Mouse (Mus musculus) erythroid progenitor cell, adult 5-6 weeks (primary cell): Measurements from ENCODE around the gene Sec24b. TPM values are rescaled to one million over a fixed set of nuclear protein-coding genes. Genes with fewer than 3 reads are reported as not detected.

ENCODE experiments used
- ATAC-seq: replicated peaks from 2 replicates; pipeline ENCODE4 v1.8.0; 2016; ENCODE audit warnings: moderate number of reproducible peaks, mild to moderate bottlenecking, moderate TSS enrichment, inconsistent platforms; ENCODE audit not compliant: poor library complexity, low FRiP score, severe bottlenecking
- total RNA-seq, 2 experiments: library from RNA; stranded (forward) in 1 of 2; stranded (reverse) in 1 of 2; fragments of 150-400 nt in 1 of 2; fragments of 186-747, 209-891 nt in 1 of 2; gene quantifications; 2 replicates each; pipeline versions ENCODE4 v1.2.3 to v1.2.4; 2015 to 2017; ENCODE audit warnings: low replicate concordance in 2 of 2

The Sec24b gene
- total RNA-seq (2015; ENCODE audit: low replicate concordance) (7.6 and 18.0 TPM in 2 replicates), total RNA-seq (2017; ENCODE audit: low replicate concordance) (8.3 and 39.4 TPM in 2 replicates)

GRCm38 (mm10) chr3:130061281-130061680 is at the start of gene Sec24b:
TSS of gene Sec24b (minus strand) at chr3:130061553.
- ATAC-seq = no peak

GRCm38 (mm10) chr3:130104471-130104870 is 43.1 kb upstream of the Sec24b start:
- ATAC-seq = no peak

- ATAC-seq = no peak
Measured at GRCm38 (mm10) chr3:130103486-130103885, 42.1 kb upstream of the Sec24b start.

GRCm38 (mm10) chr3:130095160-130095781 is 33.9 kb upstream of the Sec24b start:
- no peak for ATAC-seq

GRCm38 (mm10) chr3:130094125-130094704 is 32.9 kb upstream of the Sec24b start:
- ATAC-seq = no peak

GRCm38 (mm10) chr3:130090460-130090859 is 29.1 kb upstream of the Sec24b start:
- no peak for ATAC-seq

- no peak for ATAC-seq
Measured at GRCm38 (mm10) chr3:130088654-130089053, 27.3 kb upstream of the Sec24b start.

- ATAC-seq = no peak
Measured at GRCm38 (mm10) chr3:130087466-130087865, 26.1 kb upstream of the Sec24b start.

GRCm38 (mm10) chr3:130086372-130087080 is 25.2 kb upstream of the Sec24b start:
- ATAC-seq = no peak

- no peak for ATAC-seq
Measured at GRCm38 (mm10) chr3:130083312-130083711, 22.0 kb upstream of the Sec24b start.

GRCm38 (mm10) chr3:130080666-130081065 is 19.3 kb upstream of the Sec24b start:
- no peak for ATAC-seq

GRCm38 (mm10) chr3:130079794-130080193 is 18.4 kb upstream of the Sec24b start:
- no peak for ATAC-seq

- no peak for ATAC-seq
Measured at GRCm38 (mm10) chr3:130077291-130077690, 15.9 kb upstream of the Sec24b start.

- no peak for ATAC-seq
Measured at GRCm38 (mm10) chr3:130075746-130076145, 14.4 kb upstream of the Sec24b start.

GRCm38 (mm10) chr3:130073085-130073484 is 11.7 kb upstream of the Sec24b start:
- no peak for ATAC-seq

- ATAC-seq = no peak
Measured at GRCm38 (mm10) chr3:130071918-130072317, 10.6 kb upstream of the Sec24b start.

GRCm38 (mm10) chr3:130060396-130061029 is 840 bp downstream of the Sec24b start:
- peak; percentile 85 for ATAC-seq

- ATAC-seq = no peak; the same call in 1 of the 2 replicates
Measured at GRCm38 (mm10) chr3:130059805-130060395, 1.5 kb downstream of the Sec24b start.

GRCm38 (mm10) chr3:130058488-130058887 is 2.9 kb downstream of the Sec24b start:
- ATAC-seq = no peak
